Mouse (Mus musculus) limb, embryonic 13.5 days (tissue): Measurements from ENCODE around the gene Gtf3a. TPM values are rescaled to one million over a fixed set of nuclear protein-coding genes. Genes with fewer than 3 reads are reported as not detected.

Experiments used
- ATAC-seq: fragments of 200-750 bp; cut with Nextera tagmentation; 2 replicates; pipeline ENCODE4 v1.8.0; 2017; ENCODE audit warnings: low read depth, moderate number of reproducible peaks, moderate TSS enrichment; ENCODE audit not compliant: low FRiP score
- H3K27ac ChIP-seq: fragments of 300-500 bp; sonication (generic); 2 replicates; pipeline ENCODE4 v1.5.1; 2015; ENCODE audit warnings: inconsistent platforms, mild to moderate bottlenecking, moderate library complexity
- H3K27me3 ChIP-seq: fragments of 300-500 bp; sonication (generic); 2 replicates; pipeline ENCODE4 v1.6.1; 2015; ENCODE audit warnings: mild to moderate bottlenecking, inconsistent platforms
- H3K36me3 ChIP-seq: fragments of 300-500 bp; sonication (generic); 2 replicates; pipeline ENCODE4 v1.6.1; 2015; ENCODE audit warnings: inconsistent platforms, mild to moderate bottlenecking, moderate library complexity
- H3K4me1 ChIP-seq: fragments of 300-500 bp; sonication (generic); 2 replicates; pipeline ENCODE4 v1.6.1; 2015; ENCODE audit warnings: inconsistent platforms
- H3K4me2 ChIP-seq: fragments of 300-500 bp; sonication (generic); replicated peaks from 2 replicates; pipeline ENCODE4 v1.6.1; 2015; ENCODE audit warnings: inconsistent platforms, mild to moderate bottlenecking, moderate library complexity
- H3K4me3 ChIP-seq: fragments of 300-500 bp; sonication (generic); 2 replicates; pipeline ENCODE4 v1.5.1; 2015; ENCODE audit warnings: moderate library complexity, mild to moderate bottlenecking, inconsistent platforms
- H3K9ac ChIP-seq: fragments of 300-500 bp; sonication (generic); 2 replicates; pipeline ENCODE4 v1.6.1; 2015; ENCODE audit warnings: mild to moderate bottlenecking, inconsistent platforms
- H3K9me3 ChIP-seq: fragments of 300-500 bp; sonication (generic); 2 replicates; pipeline ENCODE4 v1.6.1; 2016; ENCODE audit warnings: inconsistent platforms
- WGBS: fragments of 180-500 bp; shearing (Covaris S2); methylation state at CpG from one replicate; pipeline ENCODE4 v1.1.7; 2015; 5-methylcytosine and 5-hydroxymethylcytosine counted together
- polyA plus RNA-seq: library from polyadenylated mRNA; unstranded; fragments of >200 nt; fragmentation: Nextera tagmentation; extraction: Ambion mirVana; gene quantifications from 2 replicates; pipeline ENCODE4 v1.2.1, GENCODE M21; 2015

Gtf3a gene
- polyA plus RNA-seq, 1 experiment from 2014 or later, result 105 TPM

- H3K36me3 ChIP-seq, result no peaks in the 10 kb centered on the region
- H3K9ac ChIP-seq, result no peak overlapping the region
- no peak overlapping the region for H3K4me3 ChIP-seq
- H3K27me3 ChIP-seq, result no peaks in the 10 kb centered on the region
- H3K4me1 ChIP-seq, result peaks cover 4% of the 10 kb centered on the region
- WGBS, result 71% methylated on average over 13 of the region's 13 CpGs
- no peak overlapping the region for H3K27ac ChIP-seq
- H3K9me3 ChIP-seq, result no peaks in the 10 kb centered on the region
- no peak for ATAC-seq
- no peak overlapping the region for H3K4me2 ChIP-seq
These were observed 20.4 kb downstream of the Gtf3a start for GRCm38 (mm10) chr5:146968695-146969393.

- no peaks in the 10 kb centered on the region for H3K36me3 ChIP-seq
- WGBS, result 60% methylated on average over 10 of the region's 10 CpGs
- no peaks in the 10 kb centered on the region for H3K4me1 ChIP-seq
- H3K4me3 ChIP-seq, result no peak overlapping the region
- H3K27me3 ChIP-seq, result no peaks in the 10 kb centered on the region
- H3K4me2 ChIP-seq, result no peak overlapping the region
- no peak overlapping the region for H3K27ac ChIP-seq
- H3K9ac ChIP-seq, result no peak overlapping the region
- ATAC-seq, result no peak
- H3K9me3 ChIP-seq, result no peaks in the 10 kb centered on the region
These were observed 23.5 kb downstream of the Gtf3a start for GRCm38 (mm10) chr5:146971776-146972561.

- Histone ChIP-seq H3K27me3 (no peaks in the 10 kb centered on the region), H3K36me3 (no peaks in the 10 kb centered on the region), H3K9ac (no peak overlapping the region), H3K4me2 (no peak overlapping the region), H3K4me1 (no peaks in the 10 kb centered on the region), H3K27ac (no peak overlapping the region), H3K4me3 (no peak overlapping the region), H3K9me3 (no peaks in the 10 kb centered on the region)
- 85% methylated on average over 9 of the region's 9 CpGs for WGBS
- no peak for ATAC-seq
These were observed 24.9 kb downstream of the Gtf3a start for GRCm38 (mm10) chr5:146973353-146973752.

GRCm38 (mm10) chr5:146973858-146974780, 25.7 kb downstream of the Gtf3a start:
- Histone ChIP-seq H3K9me3 (no peaks in the 10 kb centered on the region), H3K4me1 (no peaks in the 10 kb centered on the region), H3K36me3 (no peaks in the 10 kb centered on the region), H3K4me3 (no peak overlapping the region), H3K27ac (no peak overlapping the region), H3K4me2 (no peak overlapping the region), H3K27me3 (no peaks in the 10 kb centered on the region), H3K9ac (no peak overlapping the region)
- ATAC-seq, result no peak
- 85% methylated on average over 25 of the region's 25 CpGs for WGBS

GRCm38 (mm10) chr5:146974781-146975123, 26.3 kb downstream of the Gtf3a start:
- H3K27me3 ChIP-seq, result no peaks in the 10 kb centered on the region
- no peak for ATAC-seq
- H3K9me3 ChIP-seq, result no peaks in the 10 kb centered on the region
- no peak overlapping the region for H3K4me2 ChIP-seq
- no peaks in the 10 kb centered on the region for H3K36me3 ChIP-seq
- 53% methylated on average over 13 of the region's 13 CpGs for WGBS
- no peak overlapping the region for H3K9ac ChIP-seq
- no peak overlapping the region for H3K4me3 ChIP-seq
- no peaks in the 10 kb centered on the region for H3K4me1 ChIP-seq
- H3K27ac ChIP-seq, result no peak overlapping the region

GRCm38 (mm10) chr5:146981376-146981775, 32.9 kb downstream of the Gtf3a start:
- Histone ChIP-seq H3K4me3 (no peak overlapping the region), H3K9me3 (no peaks in the 10 kb centered on the region), H3K27ac (no peak overlapping the region), H3K4me1 (no peaks in the 10 kb centered on the region), H3K9ac (no peak overlapping the region), H3K36me3 (no peaks in the 10 kb centered on the region), H3K27me3 (peaks cover 28% of the 10 kb centered on the region), H3K4me2 (no peak overlapping the region)
- ATAC-seq, result no peak
- WGBS, result 84% methylated on average over 6 of the region's 6 CpGs

- no peak overlapping the region for H3K9ac ChIP-seq
- WGBS, result 8% methylated on average over 8 of the region's 8 CpGs
- no peaks in the 10 kb centered on the region for H3K9me3 ChIP-seq
- H3K27ac ChIP-seq, result no peak overlapping the region
- no peaks in the 10 kb centered on the region for H3K4me1 ChIP-seq
- H3K4me3 ChIP-seq, result no peak overlapping the region
- no peak overlapping the region for H3K4me2 ChIP-seq
- H3K27me3 ChIP-seq, result peaks cover 28% of the 10 kb centered on the region
- no peaks in the 10 kb centered on the region for H3K36me3 ChIP-seq
- ATAC-seq, result no peak
These were observed 34.8 kb downstream of the Gtf3a start for GRCm38 (mm10) chr5:146983216-146983615.

- 65% methylated on average over 21 of the region's 21 CpGs for WGBS
- Histone ChIP-seq H3K9ac (no peak overlapping the region), H3K4me3 (no peak overlapping the region), H3K9me3 (no peaks in the 10 kb centered on the region), H3K36me3 (no peaks in the 10 kb centered on the region), H3K4me1 (no peaks in the 10 kb centered on the region), H3K27ac (no peak overlapping the region), H3K27me3 (peaks cover 28% of the 10 kb centered on the region), H3K4me2 (no peak overlapping the region)
- ATAC-seq, result no peak
These were observed 37.4 kb downstream of the Gtf3a start for GRCm38 (mm10) chr5:146985725-146986433.

GRCm38 (mm10) chr5:146987588-146987987, 39.1 kb downstream of the Gtf3a start:
- WGBS, result 83% methylated on average over 10 of the region's 10 CpGs
- no peak overlapping the region for H3K4me3 ChIP-seq
- H3K4me2 ChIP-seq, result no peak overlapping the region
- peaks cover 19% of the 10 kb centered on the region for H3K27me3 ChIP-seq
- H3K4me1 ChIP-seq, result no peaks in the 10 kb centered on the region
- no peaks in the 10 kb centered on the region for H3K36me3 ChIP-seq
- no peak overlapping the region for H3K9ac ChIP-seq
- no peak overlapping the region for H3K27ac ChIP-seq
- H3K9me3 ChIP-seq, result no peaks in the 10 kb centered on the region
- ATAC-seq, result no peak

- Histone ChIP-seq H3K4me2 (no peak overlapping the region), H3K9ac (no peak overlapping the region), H3K27me3 (peaks cover 14% of the 10 kb centered on the region), H3K4me1 (no peaks in the 10 kb centered on the region), H3K36me3 (no peaks in the 10 kb centered on the region), H3K9me3 (no peaks in the 10 kb centered on the region), H3K27ac (no peak overlapping the region), H3K4me3 (no peak overlapping the region)
- ATAC-seq, result no peak
- WGBS, result 68% methylated on average over 5 of the region's 5 CpGs
These were observed 40.6 kb downstream of the Gtf3a start for GRCm38 (mm10) chr5:146989051-146989450.

GRCm38 (mm10) chr5:146993509-146993908, 45.1 kb downstream of the Gtf3a start:
- no peak overlapping the region for H3K27ac ChIP-seq
- H3K4me1 ChIP-seq, result no peaks in the 10 kb centered on the region
- no peak overlapping the region for H3K9ac ChIP-seq
- H3K4me2 ChIP-seq, result no peak overlapping the region
- no peak for ATAC-seq
- no peak overlapping the region for H3K4me3 ChIP-seq
- 65% methylated on average over 8 of the region's 8 CpGs for WGBS
- no peaks in the 10 kb centered on the region for H3K27me3 ChIP-seq
- H3K9me3 ChIP-seq, result no peaks in the 10 kb centered on the region
- H3K36me3 ChIP-seq, result no peaks in the 10 kb centered on the region
